ENCODE assay signal across 30 mouse cellular contexts in genomic region chr15:101994365-101994764, GRCm38 (mm10). TPM values are rescaled to one million over a fixed set of nuclear protein-coding genes. Genes with fewer than 3 reads are reported as not detected.
DNase-seq lines count a peak whose midpoint lies in the region; ATAC-seq lines count a peak whose summit lies in the region.
"Had no signal": no experiment of that assay in that cellular context is flagged by ENCODE, and none has a peak within 500 bp of the region (broad histone marks: within the 10 kb centered on the region; RNA-seq: fewer than 3 reads in every experiment).

No protein-coding gene starts in this region.

- 0 out of 2 replicates have a peak overlapping the region, but pooled peaks have one; percentile 2 for H3K4me2 ChIP-seq in liver, embryonic 13.5 days
- no peak overlapping the region for H3K4me2 ChIP-seq in liver, embryonic 11.5 days
- no peak overlapping the region for H3K4me2 ChIP-seq in intestine, embryonic 16.5 days (ENCODE audit: low read depth, low read length)
- H3K4me2 ChIP-seq in stomach, embryonic 15.5 days, result 0 out of 2 replicates have a peak overlapping the region, but pooled peaks have one; percentile 6
- H3K4me2 ChIP-seq: embryonic facial prominence, embryonic 15.5 days; forebrain, embryonic 15.5 days; heart, embryonic 11.5 days; heart, embryonic 15.5 days; hindbrain, embryonic 12.5 days had no signal

- H3K9me3 ChIP-seq in liver, embryonic 13.5 days (replicated peaks), result no peaks in the 10 kb centered on the region
- no peaks in the 10 kb centered on the region for H3K9me3 ChIP-seq in liver, embryonic 11.5 days (ENCODE audit: control insufficient read depth, low read length)
- no peaks in the 10 kb centered on the region for H3K9me3 ChIP-seq in intestine, embryonic 16.5 days (ENCODE audit: control insufficient read depth, low read length)
- no peaks in the 10 kb centered on the region for H3K9me3 ChIP-seq in stomach, embryonic 15.5 days
- H3K9me3 ChIP-seq: embryonic facial prominence, embryonic 15.5 days; forebrain, embryonic 15.5 days; heart, embryonic 15.5 days had no signal

- no peak overlapping the region for H3K9ac ChIP-seq in liver, embryonic 13.5 days
- no peak overlapping the region for H3K9ac ChIP-seq in liver, embryonic 11.5 days (ENCODE audit: low read depth, low read length)
- H3K9ac ChIP-seq in intestine, embryonic 16.5 days (ENCODE audit: low read depth, low read length), result no peak overlapping the region
- H3K9ac ChIP-seq in stomach, embryonic 15.5 days, result no peak overlapping the region
- H3K9ac ChIP-seq: embryonic facial prominence, embryonic 15.5 days; forebrain, embryonic 15.5 days; heart, embryonic 15.5 days; hindbrain, embryonic 12.5 days had no signal

- ATAC-seq in liver, embryonic 13.5 days (ENCODE audit: low read depth), result no peak
- no peak for ATAC-seq in liver, embryonic 11.5 days (replicated peaks; ENCODE audit: low FRiP score)
- ATAC-seq in intestine, embryonic 16.5 days, result peak; percentile 70
- ATAC-seq in stomach, embryonic 15.5 days (ENCODE audit: insufficient read depth, low FRiP score, low read depth), result peak; percentile 68
- ATAC-seq: CD4-positive, CD25-positive, alpha-beta regulatory T cell, adult 4 months; forebrain, embryonic 15.5 days; hindbrain, embryonic 16.5 days had no signal

- WGBS in liver, embryonic 13.5 days (ENCODE audit: insufficient replicate concordance), result 38% methylated on average over 6 of the region's 6 CpGs
- WGBS in liver, embryonic 11.5 days, result 65% methylated on average over 6 of the region's 6 CpGs
- 58% methylated on average over 6 of the region's 6 CpGs for WGBS in intestine, embryonic 16.5 days
- 55% methylated on average over 6 of the region's 6 CpGs for WGBS in stomach, embryonic 15.5 days

- no peak for DNase-seq in liver, embryonic 13.5 days
- DNase-seq in liver, embryonic 11.5 days (ENCODE audit: low spot score), result no peak
- DNase-seq in natural killer cell, adult 2 months (ENCODE audit: low spot score in 2 of 2), result no peak
- DNase-seq in urinary bladder, postnatal 14 days (ENCODE audit: low spot score), result no peak
- no peak for DNase-seq in heart, adult 18-20 months
- DNase-seq: adrenal gland, postnatal 10 days; B cell, adult 2 months; cerebellum, adult 11 months; cerebellum, adult 8-10 months; cerebellum, postnatal 14 days; embryo, embryonic 11 days; gastrocnemius, postnatal 36 days; heart, adult 11 months; heart, postnatal 36 days had no signal

- H3K4me1 ChIP-seq in liver, embryonic 13.5 days (replicated peaks), result peaks cover 20% of the 10 kb centered on the region
- peaks cover 4% of the 10 kb centered on the region for H3K4me1 ChIP-seq in liver, embryonic 11.5 days (replicated peaks; ENCODE audit: control insufficient read depth, insufficient read depth, low read length)
- H3K4me1 ChIP-seq in intestine, embryonic 16.5 days (ENCODE audit: control insufficient read depth, insufficient read depth, low read length), result peaks cover 18% of the 10 kb centered on the region
- no peaks in the 10 kb centered on the region for H3K4me1 ChIP-seq in stomach, embryonic 15.5 days
- H3K4me1 ChIP-seq: embryonic facial prominence, embryonic 15.5 days; forebrain, embryonic 15.5 days; heart, embryonic 15.5 days; hindbrain, embryonic 12.5 days had no signal

- no peak overlapping the region for H3K27ac ChIP-seq in liver, embryonic 13.5 days
- H3K27ac ChIP-seq in liver, embryonic 11.5 days (ENCODE audit: low read depth, low read length), result no peak overlapping the region
- H3K27ac ChIP-seq in intestine, embryonic 16.5 days (ENCODE audit: low read length), result peak overlapping the region; percentile 57; the same call in 1 of the 2 replicates
- peak overlapping the region; percentile 66; the same call in 1 of the 2 replicates for H3K27ac ChIP-seq in stomach, embryonic 15.5 days
- H3K27ac ChIP-seq: embryonic facial prominence, embryonic 15.5 days; forebrain, embryonic 15.5 days; heart, embryonic 15.5 days; hindbrain, embryonic 12.5 days had no signal

- no peak overlapping the region for H3K4me3 ChIP-seq in liver, embryonic 13.5 days (replicated peaks)
- no peak overlapping the region for H3K4me3 ChIP-seq in liver, embryonic 11.5 days (ENCODE audit: low read depth, low read length)
- no peak overlapping the region for H3K4me3 ChIP-seq in intestine, embryonic 16.5 days (ENCODE audit: low read length)
- H3K4me3 ChIP-seq in stomach, embryonic 15.5 days (replicated peaks), result no peak overlapping the region
- H3K4me3 ChIP-seq: embryonic facial prominence, embryonic 15.5 days; erythroblast, embryonic 14.5 days; forebrain, embryonic 15.5 days; heart, embryonic 15.5 days; hindbrain, embryonic 12.5 days had no signal

- H3K36me3 ChIP-seq in liver, embryonic 13.5 days, result peaks cover 2% of the 10 kb centered on the region; the same call in 1 of the 2 replicates
- peaks cover 5% of the 10 kb centered on the region; the same call in 1 of the 2 replicates for H3K36me3 ChIP-seq in liver, embryonic 11.5 days (ENCODE audit: control insufficient read depth, insufficient read depth, low read length)
- 0 out of 2 replicates have a peak, but pooled peaks cover 5% of the 10 kb centered on the region for H3K36me3 ChIP-seq in intestine, embryonic 16.5 days (ENCODE audit: control insufficient read depth, insufficient read depth, low read length)
- H3K36me3 ChIP-seq in stomach, embryonic 15.5 days, result peaks cover 7% of the 10 kb centered on the region; the same call in 1 of the 2 replicates
- H3K36me3 ChIP-seq: embryonic facial prominence, embryonic 15.5 days; forebrain, embryonic 15.5 days; G1E; heart, embryonic 15.5 days; hindbrain, embryonic 12.5 days had no signal

- H3K27me3 ChIP-seq in liver, embryonic 13.5 days, result no peaks in the 10 kb centered on the region
- no peaks in the 10 kb centered on the region for H3K27me3 ChIP-seq in liver, embryonic 11.5 days (replicated peaks; ENCODE audit: control insufficient read depth, insufficient read depth, low read length)
- no peaks in the 10 kb centered on the region for H3K27me3 ChIP-seq in intestine, embryonic 16.5 days (replicated peaks; ENCODE audit: control insufficient read depth, insufficient read depth, low read length)
- H3K27me3 ChIP-seq in stomach, embryonic 15.5 days (replicated peaks), result no peaks in the 10 kb centered on the region
- H3K27me3 ChIP-seq: embryonic facial prominence, embryonic 15.5 days; forebrain, embryonic 15.5 days had no signal

RNA-seq across cellular contexts. Expression of gene Krt8, which starts 9.9 kb away (rescaled TPM):
- 89.5 and 107 TPM in 2 replicates for polyA plus RNA-seq in liver, embryonic 13.5 days (2015; fragmentation: Nextera tagmentation; extraction: Ambion mirVana)
- 103 TPM in 2 replicates for polyA plus RNA-seq in liver, embryonic 11.5 days (2014; fragmentation: Nextera tagmentation; extraction: Ambion mirVana)
- polyA plus RNA-seq in intestine, embryonic 16.5 days (2015; fragmentation: Nextera tagmentation; extraction: Ambion mirVana), result 1,017 and 1,065 TPM in 2 replicates
- 916 and 929 TPM in 2 replicates for polyA plus RNA-seq in stomach, embryonic 15.5 days (2015; fragmentation: Nextera tagmentation; extraction: Ambion mirVana)
- 1 to 10 TPM; 1.5 to 3.0 TPM for total RNA-seq in heart, adult 18-20 months (2021)
- total RNA-seq: common myeloid progenitor, adult 5-6 weeks; G1E had no signal
- polyA plus RNA-seq: G1E had no signal

RNA-seq across cellular contexts. Expression of gene Krt18, which starts 33.6 kb away (rescaled TPM):
- 81.8 and 85.0 TPM in 2 replicates for polyA plus RNA-seq in liver, embryonic 13.5 days (2015; fragmentation: Nextera tagmentation; extraction: Ambion mirVana)
- polyA plus RNA-seq in liver, embryonic 11.5 days (2014; fragmentation: Nextera tagmentation; extraction: Ambion mirVana), result 110 and 113 TPM in 2 replicates
- polyA plus RNA-seq in intestine, embryonic 16.5 days (2015; fragmentation: Nextera tagmentation; extraction: Ambion mirVana), result 353 and 370 TPM in 2 replicates
- 448 and 512 TPM in 2 replicates for polyA plus RNA-seq in stomach, embryonic 15.5 days (2015; fragmentation: Nextera tagmentation; extraction: Ambion mirVana)
- 1 to 10 TPM; 2.8 to 3.7 TPM for total RNA-seq in heart, adult 18-20 months (2021)
- total RNA-seq: G1E had no signal
- polyA plus RNA-seq: G1E had no signal

RNA-seq across cellular contexts. Expression of gene Krt78, which starts 40.3 kb away (rescaled TPM):
- 0.03 TPM in 1 of 2 replicates, not detected in the other for polyA plus RNA-seq in liver, embryonic 13.5 days (2015; fragmentation: Nextera tagmentation; extraction: Ambion mirVana)
- polyA plus RNA-seq in liver, embryonic 11.5 days (2014; fragmentation: Nextera tagmentation; extraction: Ambion mirVana), result not detected in 2 replicates
- 0.07 and 0.17 TPM in 2 replicates for polyA plus RNA-seq in intestine, embryonic 16.5 days (2015; fragmentation: Nextera tagmentation; extraction: Ambion mirVana)
- 2.3 and 5.7 TPM in 2 replicates for polyA plus RNA-seq in stomach, embryonic 15.5 days (2015; fragmentation: Nextera tagmentation; extraction: Ambion mirVana)
- under 1 TPM in 1 of 2 experiments, not detected in 1; 0.07 TPM for total RNA-seq in heart, adult 18-20 months (2021)
- total RNA-seq: adrenal gland, postnatal 4 days; common myeloid progenitor, adult 5-6 weeks; gastrocnemius, adult 8-10 months; gastrocnemius, postnatal 36 days; heart, postnatal 36 days had no signal
- polyA plus RNA-seq: CD4-positive, CD25-positive, alpha-beta regulatory T cell, adult 4 months; forebrain, embryonic 11.5 days; forebrain, embryonic 15.5 days; G1E; heart, embryonic 11.5 days; hindbrain, embryonic 12.5 days had no signal

RNA-seq across cellular contexts. Expression of gene Krt79, which starts 54.2 kb away (rescaled TPM):
- polyA plus RNA-seq in liver, embryonic 13.5 days (2015; fragmentation: Nextera tagmentation; extraction: Ambion mirVana), result not detected in 2 replicates
- 0.08 TPM in 1 of 2 replicates, not detected in the other for polyA plus RNA-seq in liver, embryonic 11.5 days (2014; fragmentation: Nextera tagmentation; extraction: Ambion mirVana)
- 0.06 TPM in 1 of 2 replicates, not detected in the other for polyA plus RNA-seq in intestine, embryonic 16.5 days (2015; fragmentation: Nextera tagmentation; extraction: Ambion mirVana)
- 1.2 and 1.6 TPM in 2 replicates for polyA plus RNA-seq in stomach, embryonic 15.5 days (2015; fragmentation: Nextera tagmentation; extraction: Ambion mirVana)
- total RNA-seq in heart, adult 18-20 months (2021), result not detected
- total RNA-seq: common myeloid progenitor, adult 5-6 weeks; G1E; gastrocnemius, adult 8-10 months; heart, postnatal 36 days had no signal
- polyA plus RNA-seq: CD4-positive, CD25-positive, alpha-beta regulatory T cell, adult 4 months; embryonic facial prominence, embryonic 11.5 days; erythroblast, embryonic 14.5 days; G1E; hindbrain, embryonic 12.5 days had no signal

Comparison
In these comparisons a context has a peak if more than half of its experiments do, and no peak if none do; other contexts are left out.
1. H3K4me2 ChIP-seq: peak in liver, embryonic 13.5 days (single experiment) and stomach, embryonic 15.5 days (single experiment); none in liver, embryonic 11.5 days (single experiment) and intestine, embryonic 16.5 days (single experiment).
2. ATAC-seq: peak in intestine, embryonic 16.5 days (single experiment) and stomach, embryonic 15.5 days (single experiment); none in liver, embryonic 13.5 days (single experiment) and liver, embryonic 11.5 days (single experiment).
3. H3K27ac ChIP-seq: peak in intestine, embryonic 16.5 days (single experiment) and stomach, embryonic 15.5 days (single experiment); none in liver, embryonic 13.5 days (single experiment) and liver, embryonic 11.5 days (single experiment).